Mouse (Mus musculus) lung, adult 10 weeks (tissue): ENCODE measurements around the gene Dtymk. TPM values are rescaled to one million over a fixed set of nuclear protein-coding genes. Genes with fewer than 3 reads are reported as not detected.

Source experiments
- polyA plus RNA-seq: library from polyadenylated mRNA; stranded (reverse); fragments of 350-450 nt; fragmentation: Illumina TruSeq; extraction: RNeasy Lipid Tissue Mini Kit (QIAGEN cat#74804); gene quantifications from one replicate; pipeline ENCODE4 v1.2.3, GENCODE M21; 2014; ENCODE audit warnings: low read depth, low replicate concordance; ENCODE audit not compliant: insufficient read depth

Gene Dtymk
- polyA plus RNA-seq: 39.8 TPM

GRCm38 (mm10) chr1:93801741-93802238 is at the start of gene Dtymk:
TSS of gene Dtymk (minus strand) at chr1:93801934.

GRCm38 (mm10) chr1:93824609-93825008 is 22.9 kb upstream of the Dtymk start, which contains the start of gene D2hgdh:
TSS of gene D2hgdh (plus strand) at chr1:93824909.

GRCm38 (mm10) chr1:93803556-93804507 is 2.1 kb upstream of the Dtymk start, which contains the start of gene Ing5:
TSS of gene Ing5 (plus strand) at chr1:93803965.

GRCm38 (mm10) chr1:93754573-93755290 is 47.0 kb downstream of the Dtymk start, which contains the start of gene Thap4:
TSS of gene Thap4 (minus strand) at chr1:93754864.

DNA sequence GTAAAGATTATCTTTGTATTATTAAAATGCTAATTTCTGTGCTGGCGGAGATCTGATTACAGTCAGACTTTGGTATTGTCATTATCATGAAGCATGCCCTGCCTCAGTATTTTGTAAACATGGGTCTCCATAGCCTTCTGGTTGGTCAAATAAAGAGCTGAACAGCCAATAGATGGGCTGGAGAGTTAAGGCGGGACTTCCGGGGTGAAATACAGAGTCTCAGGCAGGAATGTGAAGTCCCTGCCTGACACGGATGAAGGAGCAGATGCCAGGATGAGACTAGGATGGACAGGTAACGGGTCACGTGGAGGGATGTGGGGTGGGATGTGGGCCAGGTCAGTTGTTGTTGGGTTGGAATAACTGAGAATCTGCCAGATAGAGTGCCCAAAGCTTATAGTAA is 50.4 kb downstream of the Dtymk start, which contains the start of gene Atg4b:
TSS of gene Atg4b (plus strand) at position 211 of the 400 bp plus-strand sequence.

Other genes starting within 250 kb of the Dtymk start
- gene Stk25, start 143.3 kb downstream of the Dtymk start, polyA plus RNA-seq: 81.2 TPM
- gene Bok, start 116.3 kb downstream of the Dtymk start, polyA plus RNA-seq: 16.7 TPM
- 24.6 TPM for gene Atg4b, start 50.4 kb downstream of the Dtymk start, polyA plus RNA-seq
- 28.8 TPM for gene Thap4, start 47.1 kb downstream of the Dtymk start, polyA plus RNA-seq
- gene Ing5, start 2.0 kb upstream of the Dtymk start, polyA plus RNA-seq: 8.5 TPM
- gene D2hgdh, start 23.0 kb upstream of the Dtymk start, polyA plus RNA-seq: 6.2 TPM
- 0.46 TPM for gene Gal3st2, start 59.4 kb upstream of the Dtymk start, polyA plus RNA-seq
- not detected for gene Gal3st2b, start 116.4 kb upstream of the Dtymk start, polyA plus RNA-seq
- not detected for gene Gal3st2c, start 188.6 kb upstream of the Dtymk start, polyA plus RNA-seq
- not detected for gene Neu4, start 218.5 kb upstream of the Dtymk start, polyA plus RNA-seq